In genomic region chr1:51584925-51585424, GRCm38 (mm10) we compare ENCODE assay signal across 9 mouse cellular contexts.
DNase-seq lines count a peak whose midpoint lies in the region; ATAC-seq lines count a peak whose summit lies in the region.
"Had no signal": no experiment of that assay in that cellular context is flagged by ENCODE, and none has a peak within 500 bp of the region (broad histone marks: within the 10 kb centered on the region; RNA-seq: fewer than 3 reads in every experiment).

No protein-coding gene starts in this region.

- intact Hi-C loops in left cerebral cortex, postnatal 36 days (cut with DNase I) = no loop called here

- DNase-seq in cerebellum, adult 9-11 months = peak; percentile 26
- no peak for DNase-seq in cerebellum, adult 8-10 months
- peak; percentile 21 for DNase-seq in A20 (ENCODE audit: low read depth, low spot score)
- DNase-seq in naive thymus-derived CD4-positive, alpha-beta T cell, adult 2 months (ENCODE audit: low read depth) = peak; percentile 91
- no peak for DNase-seq in layer of hippocampus, adult 9-11 months
- DNase-seq in left cerebral cortex, postnatal 36 days (ENCODE audit: low spot score in 2 of 2) = no peak
- DNase-seq in kidney, adult 9 months = no peak
- DNase-seq: gastrocnemius, postnatal 36 days had no signal

- peak; percentile 94 for ATAC-seq in inflammation-experienced regulatory T-cells, adult 6 months

Comparison
In these comparisons a context has a peak if more than half of its experiments do, and no peak if none do; other contexts are left out.
1. DNase-seq: peak in cerebellum, adult 9-11 months (single experiment), A20 (single experiment) and naive thymus-derived CD4-positive, alpha-beta T cell, adult 2 months (single experiment); none in cerebellum, adult 8-10 months (single experiment), layer of hippocampus, adult 9-11 months (single experiment), left cerebral cortex, postnatal 36 days (0 of 2) and kidney, adult 9 months (single experiment).